Mouse (Mus musculus): ENCODE measurements around the gene Ube2l3. TPM values are rescaled to one million over a fixed set of nuclear protein-coding genes. Genes with fewer than 3 reads are reported as not detected.

Gene Ube2l3
- polyA plus RNA-seq (2012; rRNA removed) = 40.4 and 51.2 TPM in 2 replicates

GRCm38 (mm10) chr16:17202549-17202948 is at the start of gene Ube2l3:
Gene Ube2l3 (minus strand): TSS chr16:17202649.
- TF ChIP-seq CTCF (IDR thresholded peaks at IDR 0.05; ENCODE audit: insufficient read depth, low read length) = no peak
- WGBS = 97% methylated on average over 1 of the region's 1 CpGs
- peak within 1 kb of the TSS; percentile 73 for H3K4me3 ChIP-seq (replicated peaks; ENCODE audit: extremely low read depth, low read depth, low read length)
- H3K4me1 ChIP-seq (ENCODE audit: control insufficient read depth, insufficient read depth, low read length) = peaks cover 2% of the 10 kb centered on the region; the same call in 1 of the 2 replicates
- no peak for DNase-seq

GRCm38 (mm10) chr16:17251539-17251938 is 49.1 kb upstream of the Ube2l3 start:
- Histone ChIP-seq H3K4me3 (replicated peaks; ENCODE audit: extremely low read depth, low read depth, low read length) (no peak overlapping the region), H3K4me1 (ENCODE audit: control insufficient read depth, insufficient read depth, low read length) (no peaks in the 10 kb centered on the region)
- peak; percentile 87 for DNase-seq
- 42% methylated on average over 3 of the region's 3 CpGs for WGBS
- TF ChIP-seq CTCF (IDR thresholded peaks at IDR 0.05; ENCODE audit: insufficient read depth, low read length) (no peak), POLR2A (IDR thresholded peaks at IDR 0.05; ENCODE audit: borderline replicate concordance, extremely low read depth, low read depth, low read length) (no peak)

GRCm38 (mm10) chr16:17249135-17249534 is 46.7 kb upstream of the Ube2l3 start:
- no peak for DNase-seq
- Histone ChIP-seq H3K4me1 (ENCODE audit: control insufficient read depth, insufficient read depth, low read length) (no peaks in the 10 kb centered on the region), H3K4me3 (replicated peaks; ENCODE audit: extremely low read depth, low read depth, low read length) (no peak overlapping the region)
- TF ChIP-seq POLR2A (IDR thresholded peaks at IDR 0.05; ENCODE audit: borderline replicate concordance, extremely low read depth, low read depth, low read length) (no peak), CTCF (IDR thresholded peaks at IDR 0.05; ENCODE audit: insufficient read depth, low read length) (no peak)
- 44% methylated on average over 6 of the region's 6 CpGs for WGBS

GRCm38 (mm10) chr16:17247727-17248126 is 45.3 kb upstream of the Ube2l3 start:
- 51% methylated on average over 4 of the region's 4 CpGs for WGBS
- DNase-seq = peak; percentile 75
- no peaks in the 10 kb centered on the region for H3K4me1 ChIP-seq (ENCODE audit: control insufficient read depth, insufficient read depth, low read length)

GRCm38 (mm10) chr16:17244996-17245395 is 42.5 kb upstream of the Ube2l3 start:
- TF ChIP-seq POLR2A (IDR thresholded peaks at IDR 0.05; ENCODE audit: borderline replicate concordance, extremely low read depth, low read depth, low read length) (no peak), CTCF (IDR thresholded peaks at IDR 0.05; ENCODE audit: insufficient read depth, low read length) (no peak)
- DNase-seq = no peak
- Histone ChIP-seq H3K4me3 (replicated peaks; ENCODE audit: extremely low read depth, low read depth, low read length) (no peak overlapping the region), H3K4me1 (ENCODE audit: control insufficient read depth, insufficient read depth, low read length) (no peaks in the 10 kb centered on the region)
- WGBS = 67% methylated on average over 1 of the region's 1 CpGs

More at GRCm38 (mm10) chr16:17247727-17248126, 45.3 kb upstream of the Ube2l3 start:
- TF ChIP-seq POLR2A (IDR thresholded peaks at IDR 0.05; ENCODE audit: borderline replicate concordance, extremely low read depth, low read depth, low read length) = no peak
- no peak for TF ChIP-seq CTCF (IDR thresholded peaks at IDR 0.05; ENCODE audit: insufficient read depth, low read length)
- no peak overlapping the region for H3K4me3 ChIP-seq (replicated peaks; ENCODE audit: extremely low read depth, low read depth, low read length)

GRCm38 (mm10) chr16:17243731-17244130 is 41.3 kb upstream of the Ube2l3 start:
- no peak for DNase-seq
- Histone ChIP-seq H3K4me1 (ENCODE audit: control insufficient read depth, insufficient read depth, low read length) (no peaks in the 10 kb centered on the region), H3K4me3 (replicated peaks; ENCODE audit: extremely low read depth, low read depth, low read length) (no peak overlapping the region)
- WGBS = 10% methylated on average over 1 of the region's 1 CpGs
- TF ChIP-seq CTCF (IDR thresholded peaks at IDR 0.05; ENCODE audit: insufficient read depth, low read length) (no peak), POLR2A (IDR thresholded peaks at IDR 0.05; ENCODE audit: borderline replicate concordance, extremely low read depth, low read depth, low read length) (no peak)

- WGBS = 72% methylated on average over 2 of the region's 2 CpGs
- no peak overlapping the region for H3K4me3 ChIP-seq (replicated peaks; ENCODE audit: extremely low read depth, low read depth, low read length)
- peaks cover 2% of the 10 kb centered on the region; the same call in 1 of the 2 replicates for H3K4me1 ChIP-seq (ENCODE audit: control insufficient read depth, insufficient read depth, low read length)
- no peak for TF ChIP-seq POLR2A (IDR thresholded peaks at IDR 0.05; ENCODE audit: borderline replicate concordance, extremely low read depth, low read depth, low read length)
- TF ChIP-seq CTCF (IDR thresholded peaks at IDR 0.05; ENCODE audit: insufficient read depth, low read length) = no peak
- DNase-seq = no peak
These were observed 37.0 kb upstream of the Ube2l3 start for GRCm38 (mm10) chr16:17239409-17239808.

- TF ChIP-seq POLR2A (IDR thresholded peaks at IDR 0.05; ENCODE audit: borderline replicate concordance, extremely low read depth, low read depth, low read length) (no peak), CTCF (IDR thresholded peaks at IDR 0.05; ENCODE audit: insufficient read depth, low read length) (no peak)
- 70% methylated on average over 3 of the region's 3 CpGs for WGBS
- no peak for DNase-seq
- peaks cover 2% of the 10 kb centered on the region; the same call in 1 of the 2 replicates for H3K4me1 ChIP-seq (ENCODE audit: control insufficient read depth, insufficient read depth, low read length)
- H3K4me3 ChIP-seq (replicated peaks; ENCODE audit: extremely low read depth, low read depth, low read length) = no peak overlapping the region
These were observed 35.2 kb upstream of the Ube2l3 start for GRCm38 (mm10) chr16:17237634-17238033.

GRCm38 (mm10) chr16:17234916-17235665 is 32.6 kb upstream of the Ube2l3 start:
- Histone ChIP-seq H3K4me1 (ENCODE audit: control insufficient read depth, insufficient read depth, low read length) (peaks cover 2% of the 10 kb centered on the region; the same call in 1 of the 2 replicates), H3K4me3 (replicated peaks; ENCODE audit: extremely low read depth, low read depth, low read length) (no peak overlapping the region)
- peak; percentile 46 for DNase-seq
- 19% methylated on average over 9 of the region's 9 CpGs for WGBS
- no peak for TF ChIP-seq POLR2A (IDR thresholded peaks at IDR 0.05; ENCODE audit: borderline replicate concordance, extremely low read depth, low read depth, low read length)
- TF ChIP-seq CTCF (IDR thresholded peaks at IDR 0.05; ENCODE audit: insufficient read depth, low read length) = no peak

- peaks cover 2% of the 10 kb centered on the region; the same call in 1 of the 2 replicates for H3K4me1 ChIP-seq (ENCODE audit: control insufficient read depth, insufficient read depth, low read length)
- no peak for DNase-seq
- no peak overlapping the region for H3K4me3 ChIP-seq (replicated peaks; ENCODE audit: extremely low read depth, low read depth, low read length)
- 6% methylated on average over 12 of the region's 12 CpGs for WGBS
- TF ChIP-seq CTCF (IDR thresholded peaks at IDR 0.05; ENCODE audit: insufficient read depth, low read length) (no peak), POLR2A (IDR thresholded peaks at IDR 0.05; ENCODE audit: borderline replicate concordance, extremely low read depth, low read depth, low read length) (no peak)
These were observed 32.0 kb upstream of the Ube2l3 start for GRCm38 (mm10) chr16:17234499-17234895.

Measured in lung, adult 2 months (tissue).